Mouse (Mus musculus): ENCODE measurements around the gene Ehf.

Ehf gene

GRCm38 (mm10) chr2:103303132-103303531 is at the start of gene Ehf:
Gene Ehf, minus strand, starts transcription at chr2:103303278.
- no peak for DNase-seq

GRCm38 (mm10) chr2:103347417-103347891 is 44.4 kb upstream of the Ehf start:
- DNase-seq: peak; percentile 55

- no peak for DNase-seq
Measured at GRCm38 (mm10) chr2:103346751-103347289, 43.7 kb upstream of the Ehf start.

- DNase-seq: peak; percentile 23
Measured at GRCm38 (mm10) chr2:103343611-103344010, 40.5 kb upstream of the Ehf start.

- DNase-seq: no peak
Measured at GRCm38 (mm10) chr2:103342123-103342522, 39.0 kb upstream of the Ehf start.

GRCm38 (mm10) chr2:103341375-103341971 is 38.4 kb upstream of the Ehf start:
- no peak for DNase-seq

GRCm38 (mm10) chr2:103338706-103339105 is 35.6 kb upstream of the Ehf start:
- DNase-seq: no peak

GRCm38 (mm10) chr2:103337370-103337769 is 34.3 kb upstream of the Ehf start:
- no peak for DNase-seq

- no peak for DNase-seq
Measured at GRCm38 (mm10) chr2:103336621-103337020, 33.5 kb upstream of the Ehf start.

GRCm38 (mm10) chr2:103336000-103336399 is 32.9 kb upstream of the Ehf start:
- no peak for DNase-seq

- DNase-seq: no peak
Measured at GRCm38 (mm10) chr2:103331666-103332191, 28.7 kb upstream of the Ehf start.

- no peak for DNase-seq
Measured at GRCm38 (mm10) chr2:103328731-103329130, 25.7 kb upstream of the Ehf start.

- no peak for DNase-seq
Measured at GRCm38 (mm10) chr2:103325301-103326048, 22.4 kb upstream of the Ehf start.

GRCm38 (mm10) chr2:103324320-103324719 is 21.2 kb upstream of the Ehf start:
- no peak for DNase-seq

GRCm38 (mm10) chr2:103322171-103322570 is 19.1 kb upstream of the Ehf start:
- DNase-seq: no peak

GRCm38 (mm10) chr2:103321638-103322037 is 18.6 kb upstream of the Ehf start:
- DNase-seq: no peak

GRCm38 (mm10) chr2:103314002-103314401 is 10.9 kb upstream of the Ehf start:
- DNase-seq: no peak

- DNase-seq: no peak
Measured at GRCm38 (mm10) chr2:103312640-103313039, 9.6 kb upstream of the Ehf start.

- no peak for DNase-seq
Measured at GRCm38 (mm10) chr2:103310663-103311062, 7.6 kb upstream of the Ehf start.

- no peak for DNase-seq
Measured at GRCm38 (mm10) chr2:103306686-103307085, 3.6 kb upstream of the Ehf start.

- DNase-seq: no peak
Measured at GRCm38 (mm10) chr2:103302669-103303068, 409 bp downstream of the Ehf start.

GRCm38 (mm10) chr2:103298711-103299463 is 4.2 kb downstream of the Ehf start:
- no peak for DNase-seq

GRCm38 (mm10) chr2:103294526-103294925 is 8.6 kb downstream of the Ehf start:
- DNase-seq: no peak

All from lung, postnatal 14 days (tissue).